Mouse (Mus musculus) MEL (cell line): ENCODE data around the gene Glce.

ENCODE experiments used
- CTCF ChIP-seq, 3 experiments: IDR thresholded peaks in 2 of 3; conservative IDR thresholded peaks in 1 of 3; 2 replicates each; pipeline ENCODE4 v1.5.1; 2011 to 2012; ENCODE audit warnings: low read length in 3 of 3, low read depth in 2 of 3, mild to moderate bottlenecking in 2 of 3, improper control_type of control experiment in 1 of 3, inconsistent platforms in 1 of 3, mixed read lengths in 1 of 3, moderate library complexity in 1 of 3; ENCODE audit not compliant: control insufficient read depth in 1 of 3, insufficient read depth in 1 of 3, poor library complexity in 1 of 3, severe bottlenecking in 1 of 3
- EP300 ChIP-seq, 2 experiments: IDR thresholded peaks; 2 replicates each; pipeline ENCODE4 v1.6.1; 2011; ENCODE audit warnings: improper control_type of control experiment in 2 of 2, low read length in 2 of 2, low read depth in 1 of 2, mild to moderate bottlenecking in 1 of 2
- MAFK ChIP-seq: IDR thresholded peaks from 2 replicates; pipeline ENCODE4 v1.6.1; 2011; ENCODE audit warnings: low read depth, mild to moderate bottlenecking, low read length, improper control_type of control experiment, borderline replicate concordance
- MXI1 ChIP-seq: IDR thresholded peaks from 2 replicates; pipeline ENCODE4 v1.6.1; 2011; ENCODE audit warnings: mild to moderate bottlenecking, low read depth, low read length, improper control_type of control experiment
- POLR2A ChIP-seq, 2 experiments: IDR thresholded peaks; 2 replicates each; pipeline ENCODE4 v1.6.1; 2011 to 2012; ENCODE audit warnings: low read length in 2 of 2, mild to moderate bottlenecking in 2 of 2, control low read depth in 1 of 2, improper control_type of control experiment in 1 of 2, low read depth in 1 of 2, moderate library complexity in 1 of 2; ENCODE audit not compliant: control insufficient read depth in 1 of 2, insufficient read depth in 1 of 2, poor library complexity in 1 of 2
- POLR2AphosphoS2 ChIP-seq: IDR thresholded peaks from 2 replicates; pipeline ENCODE4 v1.6.1; 2011; ENCODE audit warnings: low read length, improper control_type of control experiment

DNA sequence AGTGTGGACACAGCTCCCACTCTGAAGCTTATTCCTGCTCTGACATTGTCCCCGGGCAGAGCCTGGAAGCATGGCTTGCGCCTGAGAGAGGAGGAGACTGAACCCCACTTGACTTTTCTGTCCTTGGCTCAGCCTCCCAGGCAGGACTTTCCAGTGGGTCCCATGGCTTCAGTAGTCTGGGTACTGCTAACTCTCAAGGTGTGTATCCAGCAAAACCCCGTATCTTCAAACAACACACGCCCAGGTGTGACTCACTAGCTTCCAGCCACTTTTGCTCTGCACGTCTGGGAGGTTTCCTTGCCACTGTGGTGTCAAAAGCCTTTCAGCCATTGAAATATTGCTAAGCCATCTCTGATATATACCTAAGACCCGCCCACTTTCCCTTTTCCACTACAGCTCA lies 105.1 kb downstream of the Glce start:
- TF ChIP-seq CTCF (IDR thresholded peaks at IDR 0.05 in 2 of 3, conservative IDR thresholded peaks at IDR 0.05 in 1 of 3; ENCODE audit: control insufficient read depth in 1 of 3, insufficient read depth in 1 of 3, low read depth in 2 of 3, low read length in 3 of 3, poor library complexity in 1 of 3, severe bottlenecking in 1 of 3): no peak
- no peak for TF ChIP-seq EP300 (IDR thresholded peaks at IDR 0.05; ENCODE audit: low read depth in 1 of 2, low read length in 2 of 2)
- TF ChIP-seq POLR2A (IDR thresholded peaks at IDR 0.05; ENCODE audit: control insufficient read depth in 1 of 2, insufficient read depth in 1 of 2, low read depth in 1 of 2, low read length in 2 of 2, poor library complexity in 1 of 2): no peak
- TF ChIP-seq MXI1: no peak
- no peak for TF ChIP-seq POLR2AphosphoS2
- TF ChIP-seq MAFK: no peak
